8 mouse cellular contexts compared by ENCODE assay signal in genomic region chr5:19907381-19907982, GRCm38 (mm10).
DNase-seq lines count a peak whose midpoint lies in the region; ATAC-seq lines count a peak whose summit lies in the region.

No protein-coding gene starts in this region.

- DNase-seq in heart, postnatal 36 days = no peak
- peak; percentile 65 for DNase-seq in brain, adult 2 months (ENCODE audit: low read depth, low spot score)
- peak; percentile 26 for DNase-seq in hindbrain, embryonic 10.5 days (ENCODE audit: low spot score)
- peak; percentile 94 for DNase-seq in midbrain, embryonic 11.5 days (ENCODE audit: low spot score, missing footprints)
- DNase-seq in adrenal gland, postnatal 25 days = no peak
- no peak for DNase-seq in spleen, postnatal 36 days (ENCODE audit: low spot score in 2 of 2)
- no peak for DNase-seq in gastrocnemius, postnatal 4 days (ENCODE audit: low spot score in 2 of 2)

- 5% methylated on average over 10 of the region's 12 CpGs for WGBS in heart, embryonic 14.5 days
- WGBS in hindbrain, embryonic 10.5 days = 2% methylated on average over 12 of the region's 12 CpGs
- WGBS in midbrain, embryonic 11.5 days = 5% methylated on average over 12 of the region's 12 CpGs

- H3K27ac ChIP-seq in heart, embryonic 14.5 days (replicated peaks in 1 of 2; ENCODE audit: control insufficient read depth in 1 of 2, insufficient read depth in 1 of 2, low read depth in 2 of 2, low read length in 2 of 2) = no peak overlapping the region
- H3K27ac ChIP-seq in hindbrain, embryonic 10.5 days = peak overlapping the region; percentile 75
- no peak overlapping the region for H3K27ac ChIP-seq in midbrain, embryonic 11.5 days (ENCODE audit: low read depth, low read length)

- peak overlapping the region; percentile 40 to 42 for H3K4me3 ChIP-seq in heart, embryonic 14.5 days (ENCODE audit: control insufficient read depth in 1 of 2, insufficient read depth in 1 of 2, low read depth in 1 of 2, low read length in 2 of 2)
- H3K4me3 ChIP-seq in hindbrain, embryonic 10.5 days = peak overlapping the region; percentile 58
- peak overlapping the region; percentile 48 for H3K4me3 ChIP-seq in midbrain, embryonic 11.5 days (ENCODE audit: low read depth, low read length)

- no peaks in the 10 kb centered on the region for H3K9me3 ChIP-seq in heart, embryonic 14.5 days (ENCODE audit: control insufficient read depth, low read length)
- no peaks in the 10 kb centered on the region for H3K9me3 ChIP-seq in hindbrain, embryonic 10.5 days
- H3K9me3 ChIP-seq in midbrain, embryonic 11.5 days (ENCODE audit: control insufficient read depth, low read length) = no peaks in the 10 kb centered on the region

- H3K9ac ChIP-seq in heart, embryonic 14.5 days (ENCODE audit: low read length) = peak overlapping the region; percentile 50
- peak overlapping the region; percentile 64 for H3K9ac ChIP-seq in midbrain, embryonic 11.5 days (ENCODE audit: low read length)

- peaks cover 6 to 15% of the 10 kb centered on the region in 2 experiments for H3K4me1 ChIP-seq in heart, embryonic 14.5 days (ENCODE audit: control insufficient read depth in 2 of 2, insufficient read depth in 2 of 2, low read length in 2 of 2)
- peaks cover 26% of the 10 kb centered on the region for H3K4me1 ChIP-seq in hindbrain, embryonic 10.5 days (replicated peaks)
- peaks cover 4% of the 10 kb centered on the region for H3K4me1 ChIP-seq in midbrain, embryonic 11.5 days (ENCODE audit: control insufficient read depth, insufficient read depth, low read length)

- no peak for ATAC-seq in heart, embryonic 14.5 days (ENCODE audit: insufficient number of reproducible peaks, insufficient read depth, low FRiP score, low read depth)
- peak; percentile 74 for ATAC-seq in midbrain, embryonic 11.5 days (ENCODE audit: low FRiP score)

- intact Hi-C loops in heart, postnatal 36 days (cut with DNase I) = no loop called here

- H3K4me2 ChIP-seq in heart, embryonic 14.5 days (ENCODE audit: low read length) = peak overlapping the region; percentile 87
- peak overlapping the region; percentile 75 for H3K4me2 ChIP-seq in midbrain, embryonic 11.5 days

- peaks cover 7% of the 10 kb centered on the region; the same call in 1 of the 2 replicates for H3K27me3 ChIP-seq in heart, embryonic 14.5 days (ENCODE audit: control insufficient read depth, insufficient read depth, low read length)
- peaks cover 14% of the 10 kb centered on the region for H3K27me3 ChIP-seq in hindbrain, embryonic 10.5 days (ENCODE audit: insufficient read depth, poor library complexity, severe bottlenecking)
- H3K27me3 ChIP-seq in midbrain, embryonic 11.5 days (ENCODE audit: control insufficient read depth, insufficient read depth, low read length) = no peaks in the 10 kb centered on the region

- no peaks in the 10 kb centered on the region for H3K36me3 ChIP-seq in heart, embryonic 14.5 days (ENCODE audit: control insufficient read depth, insufficient read depth, low read length)
- H3K36me3 ChIP-seq in hindbrain, embryonic 10.5 days = no peaks in the 10 kb centered on the region
- no peaks in the 10 kb centered on the region for H3K36me3 ChIP-seq in midbrain, embryonic 11.5 days (ENCODE audit: control insufficient read depth, insufficient read depth, low read length)

Comparison
In these comparisons a context has a peak if more than half of its experiments do, and no peak if none do; other contexts are left out.
1. DNase-seq: peak in brain, adult 2 months (single experiment), hindbrain, embryonic 10.5 days (single experiment) and midbrain, embryonic 11.5 days (single experiment); none in heart, postnatal 36 days (0 of 2), adrenal gland, postnatal 25 days (single experiment), spleen, postnatal 36 days (0 of 2) and gastrocnemius, postnatal 4 days (0 of 2).
2. Peak in every context shown above with its lines, with median percentiles within 50 percentile points of each other: H3K4me3 ChIP-seq.